Mouse (Mus musculus): ENCODE measurements around the gene Spata32.

- no peak for TF ChIP-seq CTCF (IDR thresholded peaks at IDR 0.05; ENCODE audit: insufficient read depth, low read depth, low read length)
- TF ChIP-seq POLR2A (IDR thresholded peaks at IDR 0.05; ENCODE audit: insufficient read depth, low read depth, low read length): no peak
These were observed 5.2 kb upstream of the Spata32 start for GRCm38 (mm10) chr11:103223444-103223843.

All from olfactory bulb, adult 2 months (tissue).